8 mouse cellular contexts compared by ENCODE assay signal in the genomic region with DNA sequence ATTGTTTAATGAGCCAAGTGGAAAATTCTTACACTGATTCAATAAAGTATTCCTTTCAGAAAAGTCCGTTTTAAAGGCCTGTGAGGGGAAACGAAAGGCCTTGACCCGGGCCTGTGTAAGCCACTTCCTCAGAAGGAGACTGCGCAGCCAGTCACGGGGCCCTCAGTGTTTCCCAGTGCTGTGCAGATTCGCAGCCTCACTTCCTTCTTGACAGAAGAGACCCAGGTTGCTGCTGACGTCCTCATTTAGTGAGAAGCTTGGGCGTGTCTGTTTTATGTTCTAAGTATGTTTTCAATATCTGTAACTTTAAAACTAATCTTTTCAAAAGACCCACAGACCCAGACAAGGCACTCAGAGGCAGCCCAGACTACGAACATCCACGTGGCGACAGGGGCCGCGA. TPM values are rescaled to one million over a fixed set of nuclear protein-coding genes. Genes with fewer than 3 reads are reported as not detected.
DNase-seq lines count a peak whose midpoint lies in the region; ATAC-seq and TF ChIP-seq lines count a peak whose summit lies in the region.
"Had no signal": no experiment of that assay in that cellular context is flagged by ENCODE, and none has a peak within 500 bp of the region (broad histone marks: within the 10 kb centered on the region; RNA-seq: fewer than 3 reads in every experiment).

No protein-coding gene starts in this region.

- no peak overlapping the region for H3K4me3 ChIP-seq in midbrain, embryonic 11.5 days (ENCODE audit: low read depth, low read length)
- H3K4me3 ChIP-seq in midbrain, postnatal 0 days (ENCODE audit: low read depth, low read length): no peak overlapping the region
- H3K4me3 ChIP-seq in forebrain, embryonic 10.5 days: no peak overlapping the region

- no peak overlapping the region for H3K4me2 ChIP-seq in midbrain, embryonic 11.5 days
- no peak overlapping the region for H3K4me2 ChIP-seq in midbrain, postnatal 0 days (ENCODE audit: low read depth, low read length, poor library complexity, severe bottlenecking)

- H3K27ac ChIP-seq in midbrain, embryonic 11.5 days (ENCODE audit: low read depth, low read length): no peak overlapping the region
- H3K27ac ChIP-seq in midbrain, postnatal 0 days (ENCODE audit: low read depth, low read length): no peak overlapping the region
- H3K27ac ChIP-seq in forebrain, embryonic 10.5 days: no peak overlapping the region

- WGBS in midbrain, embryonic 11.5 days: 88% methylated on average over 13 of the region's 13 CpGs
- WGBS in midbrain, postnatal 0 days: 88% methylated on average over 13 of the region's 13 CpGs
- 80% methylated on average over 13 of the region's 13 CpGs for WGBS in forebrain, embryonic 10.5 days

- H3K9me3 ChIP-seq in midbrain, embryonic 11.5 days (ENCODE audit: control insufficient read depth, low read length): no peaks in the 10 kb centered on the region
- H3K9me3 ChIP-seq in midbrain, postnatal 0 days (ENCODE audit: low read length): no peaks in the 10 kb centered on the region
- H3K9me3 ChIP-seq in forebrain, embryonic 10.5 days: no peaks in the 10 kb centered on the region

- no peaks in the 10 kb centered on the region for H3K4me1 ChIP-seq in midbrain, embryonic 11.5 days (ENCODE audit: control insufficient read depth, insufficient read depth, low read length)
- no peaks in the 10 kb centered on the region for H3K4me1 ChIP-seq in midbrain, postnatal 0 days (ENCODE audit: insufficient read depth, low read length)
- peaks cover 8% of the 10 kb centered on the region; the same call in 1 of the 2 replicates for H3K4me1 ChIP-seq in forebrain, embryonic 10.5 days

- H3K9ac ChIP-seq in midbrain, embryonic 11.5 days (ENCODE audit: low read length): no peak overlapping the region
- no peak overlapping the region for H3K9ac ChIP-seq in midbrain, postnatal 0 days (replicated peaks; ENCODE audit: low read length, poor library complexity, severe bottlenecking)

- TF ChIP-seq CTCF in midbrain, postnatal 0 days (IDR thresholded peaks at IDR 0.05): no peak

- no peaks in the 10 kb centered on the region for H3K36me3 ChIP-seq in midbrain, embryonic 11.5 days (ENCODE audit: control insufficient read depth, insufficient read depth, low read length)
- H3K36me3 ChIP-seq in midbrain, postnatal 0 days (ENCODE audit: insufficient read depth, low read length): no peaks in the 10 kb centered on the region
- no peaks in the 10 kb centered on the region for H3K36me3 ChIP-seq in forebrain, embryonic 10.5 days (replicated peaks)

- no peak for ATAC-seq in midbrain, embryonic 11.5 days (ENCODE audit: low FRiP score)
- ATAC-seq in midbrain, postnatal 0 days (ENCODE audit: low FRiP score): no peak
- peak; percentile 92 for ATAC-seq in common myeloid progenitor, adult 5-6 weeks (replicated peaks; ENCODE audit: low read depth, poor library complexity, severe bottlenecking)
- ATAC-seq: intestine, embryonic 16.5 days had no signal

- DNase-seq in midbrain, embryonic 11.5 days (ENCODE audit: low spot score, missing footprints): peak; percentile 10
- no peak for DNase-seq in midbrain, postnatal 0 days (ENCODE audit: low spot score)
- peak; percentile 55 to 71 for DNase-seq in lung, postnatal 4 days
- DNase-seq in thymus, postnatal 36 days: peak; percentile 58 to 73
- no peak for DNase-seq in urinary bladder, postnatal 25 days (ENCODE audit: low spot score)
- DNase-seq in forebrain, embryonic 10.5 days (ENCODE audit: extremely low spot score, low spot score): no peak

- H3K27me3 ChIP-seq in midbrain, embryonic 11.5 days (ENCODE audit: control insufficient read depth, insufficient read depth, low read length): no peaks in the 10 kb centered on the region
- H3K27me3 ChIP-seq in midbrain, postnatal 0 days (ENCODE audit: insufficient read depth, low read length): no peaks in the 10 kb centered on the region
- H3K27me3 ChIP-seq in forebrain, embryonic 10.5 days (ENCODE audit: poor library complexity, severe bottlenecking): no peaks in the 10 kb centered on the region

RNA-seq across cellular contexts. Expression of gene Kpna4, which starts 29.6 kb away (rescaled TPM):
- polyA plus RNA-seq in midbrain, embryonic 11.5 days (2014; fragmentation: Nextera tagmentation; extraction: Ambion mirVana): 51.5 and 52.8 TPM in 2 replicates
- total RNA-seq in midbrain, postnatal 0 days (2014; rRNA removed): 67.0 and 75.2 TPM in 2 replicates
- polyA plus RNA-seq in midbrain, postnatal 0 days (2015; fragmentation: Nextera tagmentation; extraction: Ambion mirVana): 22.0 and 27.3 TPM in 2 replicates
- 52.9 and 65.0 TPM in 2 replicates for total RNA-seq in common myeloid progenitor, adult 5-6 weeks (2017)
- polyA plus RNA-seq in forebrain, embryonic 10.5 days (2016; fragmentation: Nextera tagmentation; extraction: Ambion mirVana): 37.0 and 39.8 TPM in 2 replicates

Comparison
In these comparisons a context has a peak if more than half of its experiments do, and no peak if none do; other contexts are left out.
1. DNase-seq: peak in midbrain, embryonic 11.5 days (single experiment), lung, postnatal 4 days (2 of 2) and thymus, postnatal 36 days (2 of 2); none in midbrain, postnatal 0 days (single experiment), urinary bladder, postnatal 25 days (single experiment) and forebrain, embryonic 10.5 days (single experiment).